Mouse (Mus musculus) frontal cortex, adult (tissue): Measurements from ENCODE around the gene Zfp638.
"Not testable (repeated sequence)": the region's sequence is repeated elsewhere in the genome, so short reads cannot be mapped to it uniquely, and the experiment has no call there.

Experiments
- ATAC-seq: cut with Nextera tagmentation; 2 replicates; pipeline ENCODE4 v1.9.2; 2017; ENCODE audit warnings: mild to moderate bottlenecking, moderate library complexity, mixed read lengths; ENCODE audit not compliant: low TSS enrichment

Gene Zfp638

DNA sequence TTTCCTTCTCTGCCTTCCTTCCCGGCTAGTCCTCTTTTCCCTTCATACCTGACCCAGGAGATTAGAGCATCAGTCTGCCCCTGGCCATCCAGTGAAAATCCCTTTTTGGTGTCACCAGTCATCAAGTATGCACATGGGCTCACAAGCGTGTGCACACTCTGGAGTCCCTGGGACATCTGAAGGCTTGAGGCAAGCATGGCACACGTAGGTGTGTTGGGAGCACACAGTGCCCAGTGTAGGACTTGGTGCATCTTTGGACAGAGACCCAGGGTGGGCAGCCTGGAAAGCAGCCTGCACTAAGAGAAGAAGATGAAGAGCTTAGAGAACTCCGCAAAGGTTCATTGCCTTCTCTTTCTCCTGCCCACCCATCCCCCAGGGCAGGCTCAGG is 143.0 kb downstream of the Zfp638 start:
- ATAC-seq: no peak

DNA sequence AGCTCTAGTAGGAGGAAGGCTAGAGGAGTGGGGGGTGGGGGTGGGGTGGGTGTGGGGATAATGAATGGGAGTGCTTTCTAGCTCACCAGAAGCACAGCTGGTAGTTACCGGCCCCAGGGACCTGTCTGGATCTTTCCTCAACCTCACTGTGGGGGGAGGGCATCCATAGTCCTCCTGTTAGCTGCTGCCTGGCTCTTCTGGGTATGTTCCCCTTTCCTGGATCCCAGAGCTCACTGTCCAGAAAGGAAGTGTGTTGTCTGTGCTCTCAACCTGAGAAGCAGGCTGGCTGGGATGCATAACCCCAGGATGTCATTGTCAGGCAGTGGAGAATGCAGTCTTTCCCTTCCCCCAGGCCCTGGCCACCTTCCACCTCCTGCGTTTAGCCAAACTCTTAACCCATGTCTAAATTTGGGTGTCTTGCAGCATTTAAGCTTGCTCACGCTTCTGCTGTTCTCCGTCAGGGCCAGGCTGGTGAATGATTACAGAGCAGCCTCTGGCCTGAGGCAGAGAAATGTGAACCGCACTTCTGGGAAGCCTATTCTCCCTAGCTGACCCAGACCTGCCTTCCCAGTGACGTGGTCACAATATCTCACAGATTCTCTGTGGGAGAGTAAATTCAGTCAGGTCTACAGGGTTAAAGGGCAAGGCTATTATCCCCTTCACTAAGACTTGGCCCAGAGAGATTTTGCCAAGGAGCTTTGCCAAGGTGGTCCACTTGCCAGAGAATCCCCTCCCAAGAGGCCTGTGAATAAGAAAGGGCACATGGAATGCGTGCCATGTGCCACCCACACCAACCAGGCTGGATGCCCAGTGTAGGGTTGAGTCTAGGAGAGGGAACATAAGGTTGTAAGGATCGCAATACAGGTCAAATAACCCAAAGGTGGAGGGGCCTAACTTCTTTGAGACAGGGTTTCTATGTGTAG is 143.7 kb downstream of the Zfp638 start:
- no peak for ATAC-seq

DNA sequence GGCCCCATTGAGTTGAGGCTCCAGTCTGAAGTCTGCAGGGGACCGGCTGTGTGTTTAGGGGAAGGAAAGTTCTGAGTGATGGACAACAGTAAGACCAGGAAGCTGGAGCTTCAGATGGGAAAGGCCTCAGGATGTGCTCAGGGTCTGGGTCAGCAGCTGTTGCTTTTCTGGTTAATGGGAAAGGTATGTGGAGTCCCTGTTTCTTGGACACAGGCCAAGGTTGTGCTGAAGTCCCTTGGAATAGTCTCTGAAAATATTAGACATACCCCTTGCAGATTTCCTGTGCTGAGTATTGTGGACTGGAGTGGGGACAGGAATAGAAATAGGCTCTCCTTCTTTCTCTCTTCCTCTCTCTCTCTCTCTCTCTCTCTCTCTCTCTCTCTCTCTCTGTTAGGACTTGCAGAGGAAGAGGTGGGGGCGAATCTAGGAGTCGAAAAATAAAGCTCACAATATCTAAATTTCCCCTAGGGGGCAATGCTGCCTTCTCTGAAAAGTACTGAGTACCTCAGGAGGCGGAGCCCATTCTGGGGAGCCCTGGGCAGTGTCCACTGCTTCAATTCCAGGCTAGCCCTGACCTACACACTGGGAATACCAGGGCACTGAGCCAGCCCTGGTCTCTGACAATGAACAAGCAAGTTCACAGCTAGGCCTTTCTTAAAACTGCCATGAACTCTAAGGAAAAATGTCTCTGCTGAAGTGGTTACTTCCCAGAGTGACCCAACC is 148.2 kb downstream of the Zfp638 start:
- peak; percentile 83 for ATAC-seq

DNA sequence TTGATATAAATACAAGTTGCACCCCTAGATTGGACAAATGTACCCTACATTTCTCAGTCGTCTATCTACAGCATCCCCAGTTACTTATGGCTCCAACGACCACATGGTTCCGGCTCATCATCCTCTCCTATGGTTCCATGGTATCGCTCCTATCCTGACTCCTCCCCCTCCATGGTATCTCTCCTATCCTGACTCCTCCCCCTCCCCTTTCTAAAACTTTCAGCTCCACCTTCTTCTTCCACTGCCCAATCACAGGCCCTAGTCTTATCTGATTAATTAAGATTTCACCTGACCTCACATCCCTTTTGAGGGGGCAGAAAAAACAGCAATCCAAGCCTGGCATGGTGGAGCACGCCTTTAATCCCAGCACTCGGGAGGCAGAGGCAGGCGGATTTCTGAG is 149.9 kb downstream of the Zfp638 start:
- no peak for ATAC-seq

DNA sequence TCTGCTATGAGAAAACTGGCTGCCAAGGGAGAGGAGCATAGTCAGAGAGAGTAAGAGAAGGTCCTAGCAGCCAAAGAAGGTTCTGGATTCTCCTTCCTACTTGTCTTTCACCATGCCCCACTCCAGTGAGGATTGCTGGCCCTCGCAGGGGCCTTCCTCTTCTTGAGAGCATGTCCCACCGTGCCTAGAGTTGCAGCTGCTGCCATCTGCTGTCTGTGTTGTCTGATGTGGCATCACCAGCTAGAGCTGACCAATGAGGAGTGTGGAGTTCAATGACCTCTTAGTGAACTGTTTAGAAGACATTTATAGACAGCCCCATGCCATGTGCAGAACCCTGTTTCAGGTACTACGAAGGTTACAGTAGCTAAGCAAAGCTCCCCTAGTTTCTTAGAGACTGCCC is 150.5 kb downstream of the Zfp638 start:
- no peak for ATAC-seq

DNA sequence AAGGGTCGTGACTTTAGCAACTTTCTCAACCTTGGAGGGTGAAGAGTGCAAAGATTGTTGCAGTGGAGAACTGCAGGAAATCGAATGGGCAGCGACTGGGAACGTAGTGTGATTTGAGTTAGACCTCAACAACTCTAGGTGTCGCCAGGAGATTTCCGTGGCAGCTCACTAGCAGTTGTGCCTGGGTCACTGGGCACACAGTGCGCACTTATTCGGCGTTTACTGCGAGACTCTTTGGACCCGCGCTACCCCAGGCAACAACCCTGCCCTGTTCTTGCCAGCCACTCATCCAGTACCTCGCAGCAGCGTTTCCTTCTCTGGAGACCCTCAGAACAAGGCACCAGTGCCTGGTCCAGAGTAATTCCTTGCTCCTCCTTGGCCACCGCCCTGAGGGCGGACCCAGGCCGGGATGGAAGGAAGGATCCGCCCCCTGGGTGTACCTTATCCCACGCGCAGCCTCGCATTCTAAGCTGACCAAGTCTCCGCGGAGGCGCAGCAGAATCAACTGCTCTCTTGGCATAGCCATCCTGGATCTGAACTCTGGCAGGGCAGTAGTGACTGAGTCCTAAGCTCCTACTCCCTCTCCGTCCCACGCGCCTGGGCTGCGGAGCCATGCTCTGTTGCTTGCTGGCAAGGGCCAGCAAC is 152.1 kb downstream of the Zfp638 start:
- ATAC-seq: peak; percentile 83

DNA sequence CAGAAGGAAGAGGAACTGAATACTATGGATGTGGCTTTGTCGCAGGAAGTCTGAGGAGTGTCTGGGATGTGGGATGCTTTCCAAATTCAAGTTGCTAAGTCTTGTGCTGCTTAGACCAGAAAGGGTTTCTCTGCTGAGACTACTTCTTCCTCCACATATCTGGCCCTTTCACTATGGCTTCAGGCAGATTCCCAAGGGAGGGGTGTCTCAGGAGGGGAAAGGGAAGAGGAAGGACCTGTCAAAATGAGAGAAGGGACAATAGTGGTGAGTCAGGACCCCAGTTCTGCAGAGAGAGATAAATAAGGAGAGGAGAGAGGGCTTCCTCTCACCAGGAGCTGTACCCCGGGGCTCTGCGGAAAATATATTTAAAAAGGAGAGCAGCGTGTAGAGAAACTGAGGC is 153.1 kb downstream of the Zfp638 start:
- no peak for ATAC-seq

DNA sequence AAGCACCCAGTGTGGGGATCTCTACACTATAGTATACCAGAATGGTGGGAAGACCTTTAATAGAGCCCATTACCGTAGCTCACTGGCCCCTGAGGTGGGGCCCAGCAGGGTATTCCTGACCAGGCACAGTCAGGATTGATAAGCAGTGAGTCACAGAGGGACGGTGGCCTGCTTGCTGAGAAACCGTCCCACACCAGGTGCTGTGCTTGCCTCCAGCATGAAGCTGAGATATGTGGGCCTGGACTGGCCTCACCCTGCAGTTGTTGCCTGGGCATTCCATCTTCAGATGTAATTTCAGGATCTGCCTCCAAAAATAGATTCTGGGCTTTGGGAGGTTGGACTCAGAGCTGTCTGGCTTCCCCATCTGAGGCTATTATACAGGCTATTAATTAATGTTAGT is 155.1 kb downstream of the Zfp638 start:
- no peak for ATAC-seq

DNA sequence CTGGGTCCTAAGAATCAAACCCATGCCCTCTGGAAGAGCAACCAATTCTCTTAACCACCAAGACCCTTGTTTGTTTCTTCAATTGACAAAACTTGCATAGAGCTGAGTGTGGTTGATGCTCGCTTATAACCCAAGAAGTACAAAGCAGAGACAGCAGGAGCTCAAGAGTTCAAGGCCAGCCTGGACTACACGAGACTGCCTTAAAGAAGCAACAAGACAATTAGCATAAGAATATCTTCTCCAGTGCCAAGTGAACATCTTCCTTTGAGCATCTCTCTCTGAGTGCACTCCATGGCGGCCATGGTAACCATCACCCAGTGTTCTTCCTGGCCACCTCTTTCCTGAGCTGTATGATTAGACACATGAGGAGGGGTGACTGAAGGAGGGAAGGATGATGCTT is 158.7 kb downstream of the Zfp638 start:
- no peak for ATAC-seq

DNA sequence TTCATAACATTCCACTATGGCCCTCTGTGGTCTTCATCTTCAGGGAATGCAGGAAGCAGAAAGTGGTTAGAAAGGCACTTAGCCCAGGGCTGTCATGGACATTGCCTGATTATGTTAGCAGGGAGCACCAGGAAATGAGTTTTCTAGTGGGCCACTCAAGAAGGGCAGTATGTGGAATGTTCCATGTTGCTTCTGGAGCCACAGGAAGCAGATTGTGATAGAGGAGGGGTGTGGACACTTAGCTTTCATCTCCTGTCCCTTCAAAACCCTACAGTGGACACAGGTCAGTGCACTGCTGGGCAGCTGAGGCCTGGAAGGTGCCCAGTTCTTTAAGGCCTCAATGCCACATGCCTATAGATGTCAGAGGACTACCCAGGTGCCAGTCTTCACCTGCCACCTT is 161.9 kb downstream of the Zfp638 start:
- ATAC-seq: no peak

DNA sequence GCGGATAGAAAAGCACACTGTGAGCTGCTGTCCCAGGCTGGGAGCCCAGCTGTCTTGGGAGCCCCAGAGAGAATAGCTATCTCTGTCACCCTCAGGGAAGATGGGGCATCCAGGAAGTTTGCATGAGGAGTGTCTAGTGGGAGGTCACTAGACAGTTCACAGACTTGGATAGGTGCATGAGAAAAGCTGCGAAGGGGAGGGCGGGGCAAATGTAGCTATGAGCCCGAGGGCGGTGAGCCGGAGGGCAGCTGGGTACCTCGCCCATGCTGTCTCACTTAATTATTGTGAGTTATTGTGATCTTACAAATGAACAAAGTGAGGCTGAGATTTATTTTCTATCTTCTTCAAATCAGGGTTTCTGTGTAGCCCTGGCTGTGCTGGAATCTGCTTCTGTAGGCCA is 162.9 kb downstream of the Zfp638 start:
- no peak for ATAC-seq

DNA sequence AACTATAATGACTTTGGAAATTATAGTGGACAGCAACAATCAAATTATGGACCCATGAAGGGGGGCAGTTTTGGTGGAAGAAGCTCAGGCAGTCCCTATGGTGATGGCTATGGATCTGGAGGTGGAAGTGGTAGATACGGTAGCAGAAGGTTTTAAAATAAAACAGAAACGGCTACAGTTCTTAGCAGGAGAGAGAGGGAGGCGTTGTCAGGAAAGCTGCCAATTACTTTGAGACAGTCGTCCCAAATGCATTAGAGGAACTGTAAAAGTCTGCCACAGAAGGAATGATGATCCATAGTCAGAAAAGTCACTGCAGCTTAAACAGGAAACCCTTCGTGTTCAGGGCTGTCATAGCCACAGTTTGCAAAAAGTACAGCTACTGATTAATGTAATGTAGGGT is 165.6 kb downstream of the Zfp638 start:
- ATAC-seq: not testable (repeated sequence)
